In genomic region chr5:77266066-77266885, GRCm38 (mm10) we compare ENCODE assay signal across 8 mouse cellular contexts. TPM values are rescaled to one million over a fixed set of nuclear protein-coding genes. Genes with fewer than 3 reads are reported as not detected.
DNase-seq lines count a peak whose midpoint lies in the region; ATAC-seq lines count a peak whose summit lies in the region.

No protein-coding gene starts in this region.

- peak; percentile 36 for DNase-seq in 416B (ENCODE audit: low read depth)
- DNase-seq in adipocyte (ENCODE audit: low spot score): peak; percentile 71
- DNase-seq in kidney, postnatal 10 days: peak; percentile 80
- DNase-seq in thymus, postnatal 0 days (ENCODE audit: low spot score): peak; percentile 68

- peak overlapping the region; percentile 59 for H3K4me2 ChIP-seq in heart, embryonic 14.5 days (ENCODE audit: low read length)
- peak overlapping the region; percentile 75 for H3K4me2 ChIP-seq in lung, embryonic 15.5 days

- WGBS in heart, embryonic 14.5 days: under 1% methylated on average over 62 of the region's 87 CpGs
- WGBS in lung, embryonic 15.5 days: under 1% methylated on average over 68 of the region's 87 CpGs

- H3K9me3 ChIP-seq in heart, embryonic 14.5 days (ENCODE audit: control insufficient read depth, low read length): no peaks in the 10 kb centered on the region
- no peaks in the 10 kb centered on the region for H3K9me3 ChIP-seq in lung, embryonic 15.5 days

- H3K9ac ChIP-seq in heart, embryonic 14.5 days (ENCODE audit: low read length): peak overlapping the region; percentile 90
- peak overlapping the region; percentile 87 for H3K9ac ChIP-seq in lung, embryonic 15.5 days

- H3K4me3 ChIP-seq in heart, embryonic 14.5 days (ENCODE audit: control insufficient read depth in 1 of 2, insufficient read depth in 1 of 2, low read depth in 1 of 2, low read length in 2 of 2): peak overlapping the region; percentile 72 to 98
- peak overlapping the region; percentile 95 for H3K4me3 ChIP-seq in lung, embryonic 15.5 days

- peaks cover 7 to 10% of the 10 kb centered on the region in 2 experiments; a peak in 3 of 4 replicates for H3K4me1 ChIP-seq in heart, embryonic 14.5 days (ENCODE audit: control insufficient read depth in 2 of 2, insufficient read depth in 2 of 2, low read length in 2 of 2)
- peaks cover 7% of the 10 kb centered on the region; the same call in 1 of the 2 replicates for H3K4me1 ChIP-seq in lung, embryonic 15.5 days

- peak; percentile 55 for ATAC-seq in erythroblast, adult 5-6 weeks (replicated peaks; ENCODE audit: low FRiP score, poor library complexity, severe bottlenecking)
- peak; percentile 69 for ATAC-seq in heart, embryonic 14.5 days (ENCODE audit: insufficient number of reproducible peaks, insufficient read depth, low FRiP score, low read depth)
- peak; percentile 66 for ATAC-seq in lung, embryonic 15.5 days (ENCODE audit: borderline replicate concordance, extremely low read depth, low FRiP score, low TSS enrichment)
- ATAC-seq in neutrophil, adult 5-6 weeks (ENCODE audit: extremely low read depth, insufficient number of reproducible peaks, low FRiP score, poor library complexity, severe bottlenecking): 0 out of 2 replicates have a peak, but pooled peaks have one; percentile 7

- H3K27me3 ChIP-seq in heart, embryonic 14.5 days (ENCODE audit: control insufficient read depth, insufficient read depth, low read length): no peaks in the 10 kb centered on the region
- H3K27me3 ChIP-seq in lung, embryonic 15.5 days: no peaks in the 10 kb centered on the region

- H3K27ac ChIP-seq in heart, embryonic 14.5 days (replicated peaks in 1 of 2; ENCODE audit: control insufficient read depth in 1 of 2, insufficient read depth in 1 of 2, low read depth in 2 of 2, low read length in 2 of 2): peak overlapping the region; percentile 91 to 98
- H3K27ac ChIP-seq in lung, embryonic 15.5 days: peak overlapping the region; percentile 97

- peaks cover 32% of the 10 kb centered on the region for H3K36me3 ChIP-seq in heart, embryonic 14.5 days (ENCODE audit: control insufficient read depth, insufficient read depth, low read length)
- peaks cover 26% of the 10 kb centered on the region for H3K36me3 ChIP-seq in lung, embryonic 15.5 days

RNA-seq across cellular contexts. Expression of gene Rest, which starts 1.0 kb away (rescaled TPM):
- total RNA-seq in erythroblast, adult 5-6 weeks (2015; ENCODE audit: low replicate concordance): 8.4 and 10.8 TPM in 2 replicates
- total RNA-seq in erythroblast, adult 5-6 weeks (2017; ENCODE audit: low replicate concordance): 8.5 and 12.5 TPM in 2 replicates
- 26.1 and 26.7 TPM in 2 replicates for polyA plus RNA-seq in heart, embryonic 14.5 days (2014; fragmentation: Nextera tagmentation; extraction: Ambion mirVana)
- polyA plus RNA-seq in lung, embryonic 15.5 days (2015; fragmentation: Nextera tagmentation; extraction: Ambion mirVana): 33.5 and 34.2 TPM in 2 replicates
- 62.9 and 70.3 TPM in 2 replicates for total RNA-seq in neutrophil, adult 5-6 weeks (2017)
- polyA plus RNA-seq in thymus, postnatal 0 days (2015; fragmentation: Nextera tagmentation; extraction: Ambion mirVana): 32.4 and 37.4 TPM in 2 replicates

RNA-seq across cellular contexts. Expression of gene Noa1, which starts 43.6 kb away (rescaled TPM):
- 4.4 and 32.6 TPM in 2 replicates for total RNA-seq in erythroblast, adult 5-6 weeks (2015; ENCODE audit: low replicate concordance)
- 2.4 and 6.6 TPM in 2 replicates for total RNA-seq in erythroblast, adult 5-6 weeks (2017; ENCODE audit: low replicate concordance)
- 17.0 and 17.3 TPM in 2 replicates for polyA plus RNA-seq in heart, embryonic 14.5 days (2014; fragmentation: Nextera tagmentation; extraction: Ambion mirVana)
- polyA plus RNA-seq in lung, embryonic 15.5 days (2015; fragmentation: Nextera tagmentation; extraction: Ambion mirVana): 28.4 and 29.4 TPM in 2 replicates
- 5.5 and 5.8 TPM in 2 replicates for total RNA-seq in neutrophil, adult 5-6 weeks (2017)
- polyA plus RNA-seq in thymus, postnatal 0 days (2015; fragmentation: Nextera tagmentation; extraction: Ambion mirVana): 35.9 and 36.2 TPM in 2 replicates

RNA-seq across cellular contexts. Expression of gene Polr2b, which starts 43.7 kb away (rescaled TPM):
- 34.6 and 38.0 TPM in 2 replicates for total RNA-seq in erythroblast, adult 5-6 weeks (2015; ENCODE audit: low replicate concordance)
- total RNA-seq in erythroblast, adult 5-6 weeks (2017; ENCODE audit: low replicate concordance): 38.7 and 69.1 TPM in 2 replicates
- polyA plus RNA-seq in heart, embryonic 14.5 days (2014; fragmentation: Nextera tagmentation; extraction: Ambion mirVana): 40.0 and 40.3 TPM in 2 replicates
- polyA plus RNA-seq in lung, embryonic 15.5 days (2015; fragmentation: Nextera tagmentation; extraction: Ambion mirVana): 64.0 and 65.1 TPM in 2 replicates
- total RNA-seq in neutrophil, adult 5-6 weeks (2017): 97.9 and 120 TPM in 2 replicates
- 56.5 and 56.9 TPM in 2 replicates for polyA plus RNA-seq in thymus, postnatal 0 days (2015; fragmentation: Nextera tagmentation; extraction: Ambion mirVana)

RNA-seq across cellular contexts. Expression of gene Spink2, which starts 55.0 kb away (rescaled TPM):
- not detected in 2 replicates for total RNA-seq in erythroblast, adult 5-6 weeks (2015; ENCODE audit: low replicate concordance)
- total RNA-seq in erythroblast, adult 5-6 weeks (2017; ENCODE audit: low replicate concordance): not detected in 2 replicates
- polyA plus RNA-seq in heart, embryonic 14.5 days (2014; fragmentation: Nextera tagmentation; extraction: Ambion mirVana): 4.7 and 5.3 TPM in 2 replicates
- polyA plus RNA-seq in lung, embryonic 15.5 days (2015; fragmentation: Nextera tagmentation; extraction: Ambion mirVana): 1.6 and 2.2 TPM in 2 replicates
- not detected in 2 replicates for total RNA-seq in neutrophil, adult 5-6 weeks (2017)
- 1.3 and 1.4 TPM in 2 replicates for polyA plus RNA-seq in thymus, postnatal 0 days (2015; fragmentation: Nextera tagmentation; extraction: Ambion mirVana)

Comparison
In these comparisons a context has a peak if more than half of its experiments do, and no peak if none do; other contexts are left out.
1. Peak in every context shown above with its lines: DNase-seq, ATAC-seq, H3K4me3 ChIP-seq and H3K27ac ChIP-seq.
2. ATAC-seq: peak in every context shown above with its lines; median percentile 69 in heart, embryonic 14.5 days; 66 in lung, embryonic 15.5 days; 55 in erythroblast, adult 5-6 weeks; 7 in neutrophil, adult 5-6 weeks.